Mouse (Mus musculus) heart, postnatal 14 days (tissue): ENCODE measurements around the gene Ugt1a1. TPM values are rescaled to one million over a fixed set of nuclear protein-coding genes. Genes with fewer than 3 reads are reported as not detected.
A peak's percentile ranks its signal among the peaks of the same experiment; 100 is the strongest.
"Not testable (repeated sequence)": the region's sequence is repeated elsewhere in the genome, so short reads cannot be mapped to it uniquely, and the experiment has no call there.

Experiments
- DNase-seq, 2 experiments: peaks; one replicate each; pipeline ENCODE4 v3.0.0; 2021 to 2022
- intact Hi-C: fragments of 180-260 bp; cut with DNase I; formaldehyde crosslinking; loops from one replicate; pipeline ENCODE4 v1.15.1; 2025
- long read RNA-seq, 2 experiments: library from polyadenylated mRNA; stranded (forward); transcript quantifications; one replicate each; pipeline ENCODE4 v2.0.0; 2021
- total RNA-seq, 2 experiments: library from RNA; stranded (reverse); gene quantifications; 2 replicates each; pipeline ENCODE4 v1.2.3; 2021

The Ugt1a1 gene
- not detected for total RNA-seq
- long read RNA-seq, experiment 1, result 0 reads
- long read RNA-seq, experiment 2, result 0 reads

GRCm38 (mm10) chr1:88211812-88212211, at the start of gene Ugt1a1:
TSS of gene Ugt1a1 (plus strand) at chr1:88211959.
- intact Hi-C loops, result no loop called here
- peak in 1 of 2 experiments; percentile 10 for DNase-seq

GRCm38 (mm10) chr1:88165711-88166110, 46.0 kb upstream of the Ugt1a1 start, which contains the start of gene Ugt1a5:
TSS of gene Ugt1a5 (plus strand) at chr1:88166012.
- no peak for DNase-seq
- intact Hi-C loops, result no loop called here

- intact Hi-C loops, result not testable (repeated sequence)
Observed at GRCm38 (mm10) chr1:88172190-88172589, 39.6 kb upstream of the Ugt1a1 start.

GRCm38 (mm10) chr1:88179657-88180056, 32.1 kb upstream of the Ugt1a1 start:
- DNase-seq, result no peak
- intact Hi-C loops, result no loop called here

More at GRCm38 (mm10) chr1:88172190-88172589, 39.6 kb upstream of the Ugt1a1 start:
- not testable (repeated sequence) for DNase-seq

- DNase-seq, result no peak
- intact Hi-C loops, result no loop called here
Observed at GRCm38 (mm10) chr1:88186325-88186935, 25.3 kb upstream of the Ugt1a1 start.

GRCm38 (mm10) chr1:88192136-88192535, 19.6 kb upstream of the Ugt1a1 start:
- no peak for DNase-seq
- intact Hi-C loops, result no loop called here

- intact Hi-C loops, result no loop called here
- DNase-seq, result no peak
Observed at GRCm38 (mm10) chr1:88195687-88196086, 16.1 kb upstream of the Ugt1a1 start.

GRCm38 (mm10) chr1:88197443-88197842, 14.3 kb upstream of the Ugt1a1 start:
- intact Hi-C loops, result no loop called here
- no peak for DNase-seq

- intact Hi-C loops, result no loop called here
- DNase-seq, result no peak
Observed at GRCm38 (mm10) chr1:88199996-88200395, 11.8 kb upstream of the Ugt1a1 start.

- intact Hi-C loops, result no loop called here
- DNase-seq, result no peak
Observed at GRCm38 (mm10) chr1:88200456-88200855, 11.3 kb upstream of the Ugt1a1 start, which contains the start of gene Ugt1a2. TSS of gene Ugt1a2 (plus strand) at chr1:88200601.

GRCm38 (mm10) chr1:88205294-88205922, 6.4 kb upstream of the Ugt1a1 start, which contains the start of gene Dnajb3:
TSS of gene Dnajb3 (minus strand) at chr1:88205782.
- intact Hi-C loops, result no loop called here
- peak; percentile 72 to 76 for DNase-seq

GRCm38 (mm10) chr1:88206843-88207479, 4.8 kb upstream of the Ugt1a1 start:
- DNase-seq, result no peak
- intact Hi-C loops, result no loop called here

- intact Hi-C loops, result no loop called here
- DNase-seq, result peak in 1 of 2 experiments; percentile 4
Observed at GRCm38 (mm10) chr1:88212341-88213045, 734 bp downstream of the Ugt1a1 start.

- intact Hi-C loops, result no loop called here
- no peak for DNase-seq
Observed at GRCm38 (mm10) chr1:88213061-88213460, 1.3 kb downstream of the Ugt1a1 start.

GRCm38 (mm10) chr1:88213766-88214461, 2.2 kb downstream of the Ugt1a1 start:
- intact Hi-C loops, result no loop called here
- DNase-seq, result peak in 1 of 2 experiments; percentile 4

- intact Hi-C loops, result no loop called here
- DNase-seq, result peak in 1 of 2 experiments; percentile 2
Observed at GRCm38 (mm10) chr1:88214462-88214952, 2.7 kb downstream of the Ugt1a1 start.

- intact Hi-C loops, result no loop called here
- DNase-seq, result no peak
Observed at GRCm38 (mm10) chr1:88215466-88216380, 4.0 kb downstream of the Ugt1a1 start.

- DNase-seq, result no peak
- intact Hi-C loops, result no loop called here
Observed at GRCm38 (mm10) chr1:88216551-88216950, 4.8 kb downstream of the Ugt1a1 start.

- intact Hi-C loops, result no loop called here
- DNase-seq, result no peak
Observed at GRCm38 (mm10) chr1:88217144-88217543, 5.4 kb downstream of the Ugt1a1 start.
